Mouse (Mus musculus) cerebellum, adult 2 months (tissue): Measurements from ENCODE around the gene Enox1. TPM values are rescaled to one million over a fixed set of nuclear protein-coding genes. Genes with fewer than 3 reads are reported as not detected.

Source experiments
- DNase-seq, 2 experiments: peaks; one replicate each; pipeline ENCODE4 v3.0.0; 2021
- H3K27ac ChIP-seq: fragments of 200-500 bp; 2 replicates; pipeline ENCODE4 v1.5.1; 2012; ENCODE audit warnings: low read length, control low read depth, inconsistent platforms; ENCODE audit not compliant: insufficient read depth
- H3K27me3 ChIP-seq: fragments of 200-500 bp; 2 replicates; pipeline ENCODE4 v1.6.1; 2012; ENCODE audit warnings: inconsistent platforms, mild to moderate bottlenecking, low read length, moderate library complexity; ENCODE audit not compliant: control insufficient read depth, insufficient read depth
- H3K4me1 ChIP-seq: fragments of 200-500 bp; 2 replicates; pipeline ENCODE4 v1.6.1; 2011; ENCODE audit warnings: low read length; ENCODE audit not compliant: control insufficient read depth, insufficient read depth
- H3K4me3 ChIP-seq: fragments of 200-500 bp; replicated peaks from 2 replicates; pipeline ENCODE3; 2011; ENCODE audit warnings: mild to moderate bottlenecking, low read depth, low read length, control low read depth; ENCODE audit not compliant: insufficient read depth
- CTCF ChIP-seq: fragments of 200-500 bp; IDR thresholded peaks from 2 replicates; pipeline ENCODE4 v1.5.1; 2011; ENCODE audit warnings: low read depth, mild to moderate bottlenecking, control low read depth, low read length, moderate library complexity, borderline replicate concordance; ENCODE audit not compliant: insufficient read depth
- POLR2A ChIP-seq: fragments of 200-500 bp; IDR thresholded peaks from 2 replicates; pipeline ENCODE4 v1.6.1; 2011; ENCODE audit warnings: low read length, control low read depth, borderline replicate concordance; ENCODE audit not compliant: insufficient read depth
- WGBS: fragments of 180-500 bp; shearing (Covaris S2); methylation state at CpG from one replicate; pipeline ENCODE4 v1.1.7; 2018; 5-methylcytosine and 5-hydroxymethylcytosine counted together
- polyA plus RNA-seq: library from polyadenylated mRNA; depleted of rRNA; stranded (reverse); fragments of >200 nt; gene quantifications from 2 replicates; pipeline ENCODE4 v1.2.3, GENCODE M21; 2012

The Enox1 gene
- polyA plus RNA-seq, 1 experiment, result 15.2 TPM

DNA sequence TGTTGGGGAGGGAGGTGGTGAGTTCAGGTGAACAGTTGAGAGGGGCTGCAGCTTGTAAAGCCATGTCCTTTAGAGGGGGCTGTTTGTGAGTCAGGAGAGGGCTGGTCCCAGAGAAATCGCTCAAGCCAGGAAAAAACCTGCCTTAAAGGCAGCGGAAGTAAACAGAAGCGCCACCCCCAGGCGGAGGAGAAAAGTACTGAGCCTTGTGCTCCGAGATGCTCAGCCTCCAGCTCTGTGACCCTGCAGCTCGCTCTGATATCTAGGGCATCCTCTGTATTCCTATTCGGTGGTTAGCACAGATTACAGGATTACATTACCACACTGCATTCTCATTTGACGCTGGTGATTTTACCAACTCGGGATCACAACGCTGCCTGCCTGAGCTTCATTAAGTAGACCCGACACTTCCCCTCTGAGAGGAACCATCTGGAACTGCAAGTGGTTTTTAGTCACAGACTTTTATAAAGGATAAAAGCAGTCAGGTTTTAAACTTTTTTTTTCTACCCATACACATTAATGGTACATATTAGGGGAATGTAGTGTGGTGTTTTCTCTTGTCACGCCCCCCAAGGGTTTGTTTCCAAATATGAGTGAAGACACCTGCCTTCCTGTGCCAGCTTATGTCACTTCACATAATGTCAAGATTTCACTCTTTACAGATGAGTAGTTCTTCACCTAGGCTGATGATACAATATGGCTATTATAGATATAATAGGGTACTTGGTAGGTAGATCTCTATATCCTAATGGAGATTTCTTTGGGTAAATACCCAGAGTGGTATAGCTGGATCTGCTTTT, 552.0 kb downstream of the Enox1 start:
- Histone ChIP-seq H3K4me3 (no peak overlapping the region), H3K27ac (no peak overlapping the region), H3K27me3 (no peaks in the 10 kb centered on the region), H3K4me1 (no peaks in the 10 kb centered on the region)
- TF ChIP-seq CTCF (0 out of 2 replicates have a peak, but pooled peaks have one; percentile 7), POLR2A (no peak)
- WGBS, result 47% methylated on average over 12 of the region's 12 CpGs
- no peak for DNase-seq

DNA sequence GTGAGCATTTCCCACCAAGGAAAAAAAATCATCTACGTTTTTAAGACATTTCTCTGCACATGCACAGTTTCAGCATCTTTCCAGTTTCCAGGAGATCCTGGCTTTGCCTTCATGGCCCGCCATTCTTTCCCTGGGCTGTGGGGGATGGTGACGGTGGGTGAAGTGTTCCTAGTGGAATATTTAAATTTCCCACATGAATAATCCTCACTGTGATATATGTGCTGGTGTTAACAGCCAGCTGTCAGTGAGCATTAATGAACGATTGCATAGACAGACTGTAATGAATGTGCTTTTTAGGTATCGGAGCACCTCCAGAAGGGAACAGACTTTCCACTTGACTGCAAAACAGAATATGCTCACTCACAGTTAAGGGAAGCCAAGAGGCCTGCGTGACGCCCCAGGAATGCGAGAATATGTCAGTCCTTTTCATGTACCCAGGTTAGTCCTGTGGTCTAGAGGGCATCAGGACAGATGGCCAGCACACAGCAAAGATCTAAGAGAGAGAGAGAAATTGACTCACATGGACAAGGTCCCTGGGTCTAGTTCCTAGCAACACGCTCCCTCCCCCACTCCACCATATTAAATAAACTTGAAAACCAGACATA, 558.5 kb downstream of the Enox1 start:
- Histone ChIP-seq H3K4me3 (no peak overlapping the region), H3K4me1 (peaks cover 16% of the 10 kb centered on the region; the same call in 1 of the 2 replicates), H3K27ac (no peak overlapping the region), H3K27me3 (no peaks in the 10 kb centered on the region)
- 41% methylated on average over 9 of the region's 9 CpGs for WGBS
- DNase-seq, result peak; percentile 48 to 67
- no peak for TF ChIP-seq POLR2A
- no peak for TF ChIP-seq CTCF

DNA sequence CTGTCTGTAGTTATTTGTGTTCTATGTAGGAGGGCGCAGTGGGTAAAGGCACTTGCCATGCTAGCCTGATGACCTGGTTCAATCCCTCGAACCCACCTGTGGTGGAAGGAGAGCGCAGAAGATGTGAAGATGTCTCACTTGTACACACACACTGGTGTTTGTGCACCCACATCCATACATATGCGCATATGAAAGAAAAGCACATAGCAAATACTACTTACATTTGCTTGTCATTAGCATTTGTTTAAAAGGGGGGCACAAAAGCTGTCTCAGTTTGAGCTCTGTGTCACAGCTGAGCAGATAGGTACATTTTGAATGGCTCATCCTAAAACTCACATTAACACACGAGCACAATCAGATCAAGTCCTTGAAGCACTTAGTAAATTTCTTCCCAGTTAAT, 560.4 kb downstream of the Enox1 start:
- Histone ChIP-seq H3K27me3 (no peaks in the 10 kb centered on the region), H3K27ac (no peak overlapping the region), H3K4me1 (peaks cover 16% of the 10 kb centered on the region; the same call in 1 of the 2 replicates), H3K4me3 (no peak overlapping the region)
- no peak for DNase-seq
- WGBS, result 97% methylated on average over 5 of the region's 5 CpGs
- TF ChIP-seq POLR2A, result no peak
- TF ChIP-seq CTCF, result no peak

DNA sequence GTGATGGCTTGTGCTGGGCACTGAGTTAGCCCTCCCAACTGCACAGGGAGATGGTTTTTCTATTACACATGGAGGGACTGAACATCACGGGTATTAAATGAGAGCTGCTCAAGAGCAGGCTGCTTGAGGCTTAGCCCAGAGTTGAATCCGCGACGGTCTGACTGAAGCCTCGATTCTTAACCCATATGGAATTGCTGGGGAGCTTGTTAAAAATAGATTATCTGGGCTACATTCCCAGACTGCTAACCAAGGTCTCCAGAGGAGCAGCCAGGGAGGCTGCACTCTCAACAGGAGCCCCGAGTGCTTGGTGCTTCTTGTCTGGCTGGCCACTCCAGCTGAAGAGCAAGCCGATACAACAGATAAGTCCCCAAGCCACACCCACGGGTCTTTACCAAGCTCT, 562.3 kb downstream of the Enox1 start:
- DNase-seq, result peak; percentile 28 to 68
- H3K27me3 ChIP-seq, result no peaks in the 10 kb centered on the region; the same call in 1 of the 2 replicates
- no peak overlapping the region for H3K27ac ChIP-seq
- 13% methylated on average over 8 of the region's 8 CpGs for WGBS
- no peak overlapping the region for H3K4me3 ChIP-seq
- H3K4me1 ChIP-seq, result peaks cover 16% of the 10 kb centered on the region; the same call in 1 of the 2 replicates
- TF ChIP-seq POLR2A (no peak), CTCF (no peak)

DNA sequence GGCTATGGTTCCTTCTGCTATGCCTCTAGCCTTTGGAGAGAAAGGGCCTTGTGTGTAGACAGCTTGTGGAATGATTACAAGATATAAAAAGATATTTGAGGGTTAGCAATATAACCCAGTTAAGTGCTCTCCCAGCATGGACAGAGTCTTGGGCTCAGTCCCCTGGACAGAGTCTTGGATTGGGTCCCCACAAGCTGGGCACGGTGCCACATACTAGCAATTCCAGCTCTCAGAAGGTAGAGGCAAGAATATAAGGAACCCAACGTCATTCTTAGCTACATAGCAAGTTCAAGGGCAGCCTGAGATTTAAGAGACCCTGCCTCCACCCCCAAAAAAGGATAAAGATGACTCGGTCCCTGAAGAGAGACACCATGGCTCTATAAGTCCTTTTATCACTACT, 581.5 kb downstream of the Enox1 start:
- TF ChIP-seq CTCF (no peak), POLR2A (no peak)
- no peak overlapping the region for H3K4me3 ChIP-seq
- peaks cover 11% of the 10 kb centered on the region for H3K4me1 ChIP-seq
- no peak overlapping the region for H3K27ac ChIP-seq
- peak in 1 of 2 experiments; percentile 14 for DNase-seq
- 50% methylated on average over 3 of the region's 3 CpGs for WGBS
- H3K27me3 ChIP-seq, result no peaks in the 10 kb centered on the region

DNA sequence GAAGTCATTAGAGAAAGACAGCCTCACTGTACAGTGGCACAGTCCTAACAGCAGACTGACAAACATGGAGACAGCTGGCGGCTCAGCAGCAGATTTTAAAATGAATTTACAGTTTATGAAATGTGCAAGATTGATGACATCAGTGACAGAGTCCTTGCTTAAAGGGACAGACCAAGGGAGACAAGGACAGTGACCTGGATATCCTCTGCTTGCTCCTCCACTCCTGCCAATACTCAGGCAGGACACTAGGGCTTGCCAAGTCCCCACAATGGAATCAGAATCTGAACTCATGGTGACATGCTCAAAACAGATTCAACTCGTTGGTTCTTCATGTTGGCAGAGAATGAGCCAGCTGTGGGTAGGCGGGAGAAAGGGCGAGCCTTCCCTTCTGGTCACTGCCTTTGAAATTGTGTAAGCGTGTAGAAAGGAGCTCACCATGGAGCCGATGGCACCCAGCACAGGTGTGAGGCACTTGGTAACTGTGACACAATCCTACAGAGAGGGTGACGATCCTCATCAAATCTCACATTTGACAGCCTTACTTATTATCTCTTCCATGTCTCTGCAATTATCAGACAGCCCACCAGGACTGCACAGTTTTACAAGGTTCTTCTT, 582.3 kb downstream of the Enox1 start:
- Histone ChIP-seq H3K27ac (no peak overlapping the region), H3K4me1 (peaks cover 11% of the 10 kb centered on the region), H3K27me3 (no peaks in the 10 kb centered on the region), H3K4me3 (no peak overlapping the region)
- DNase-seq, result peak in 1 of 2 experiments; percentile 49
- no peak for TF ChIP-seq POLR2A
- TF ChIP-seq CTCF, result no peak
- WGBS, result 19% methylated on average over 7 of the region's 7 CpGs

DNA sequence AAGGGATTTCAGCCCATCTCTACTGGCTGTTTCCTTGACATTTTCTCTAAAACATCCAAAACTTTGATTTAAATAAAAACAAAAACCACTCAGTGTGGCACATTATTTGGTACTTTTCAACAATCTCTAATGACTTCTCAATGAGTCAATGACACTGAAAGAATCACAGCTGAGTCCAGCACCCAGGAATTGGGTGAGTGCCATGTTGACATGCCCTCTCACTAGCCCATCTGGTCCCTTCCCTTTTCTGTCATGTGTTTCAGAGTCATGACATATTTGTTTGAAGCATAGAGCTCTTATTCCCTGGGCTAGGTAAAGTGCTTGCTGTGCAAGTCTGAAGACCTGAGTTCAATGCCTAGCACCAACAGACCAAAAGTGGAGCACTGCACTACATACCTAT, 582.8 kb downstream of the Enox1 start:
- DNase-seq, result no peak
- no peak for TF ChIP-seq CTCF
- no peak for TF ChIP-seq POLR2A
- Histone ChIP-seq H3K4me1 (peaks cover 11% of the 10 kb centered on the region), H3K4me3 (no peak overlapping the region), H3K27me3 (no peaks in the 10 kb centered on the region), H3K27ac (no peak overlapping the region)
